Mouse (Mus musculus): ENCODE results near the gene Wdr89. TPM values are rescaled to one million over a fixed set of nuclear protein-coding genes. Genes with fewer than 3 reads are reported as not detected.
"Not testable (repeated sequence)": the region's sequence is repeated elsewhere in the genome, so short reads cannot be mapped to it uniquely, and the experiment has no call there.

Wdr89 gene
- 1 to 10 TPM; 2.5 to 2.6 TPM for total RNA-seq (2021)

DNA sequence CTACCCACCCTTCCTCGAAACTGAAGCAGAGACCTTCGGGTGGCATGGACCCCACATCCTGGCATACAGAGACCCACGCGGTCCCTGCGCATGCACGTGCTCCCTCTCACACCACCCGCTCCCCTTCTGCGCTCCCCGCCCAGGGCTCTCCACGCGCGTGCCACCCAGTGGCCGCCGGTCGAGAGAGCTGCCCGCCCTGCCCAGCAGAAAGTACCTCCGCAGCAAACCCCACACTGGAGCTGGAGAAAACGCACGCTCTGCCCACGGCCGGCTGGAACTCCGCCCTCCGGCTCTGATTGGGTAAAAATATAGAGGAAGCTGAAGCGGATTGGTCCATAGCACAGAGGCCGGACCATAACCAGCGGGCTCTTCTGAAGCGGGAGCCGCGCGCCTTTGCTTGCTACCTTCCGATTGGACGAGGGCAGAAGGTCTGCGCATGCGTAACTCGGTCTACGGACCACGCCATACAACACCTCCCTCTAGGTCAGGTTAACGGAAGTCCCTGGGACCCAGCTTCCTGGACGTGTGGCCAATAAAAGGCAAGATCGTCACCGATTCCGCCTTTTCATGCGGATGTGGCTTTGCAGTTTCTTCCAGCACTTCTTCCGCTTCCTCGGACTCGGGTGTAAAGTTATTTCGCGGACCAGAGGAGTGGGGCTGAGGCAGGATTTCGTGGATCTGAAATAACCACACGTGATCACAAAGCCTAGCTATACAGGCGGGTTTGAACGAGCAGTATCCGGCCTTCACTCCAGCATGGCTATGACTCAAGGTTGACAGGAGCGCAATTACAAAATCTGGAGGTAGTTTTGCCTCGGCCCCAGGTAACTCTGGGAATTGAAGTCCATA, at the start of gene Wdr89:
TSS of gene Wdr89 (minus strand) at position 280 of the 849 bp plus-strand sequence.
- intact Hi-C loops (cut with DNase I) = loop anchor here (2.0 to 5.0 kb wide), 3 partner anchors 63 to 103 kb away; partner anchors contain the start of gene Ppp2r5e
- DNase-seq (ENCODE audit: low spot score) = peak; percentile 99

DNA sequence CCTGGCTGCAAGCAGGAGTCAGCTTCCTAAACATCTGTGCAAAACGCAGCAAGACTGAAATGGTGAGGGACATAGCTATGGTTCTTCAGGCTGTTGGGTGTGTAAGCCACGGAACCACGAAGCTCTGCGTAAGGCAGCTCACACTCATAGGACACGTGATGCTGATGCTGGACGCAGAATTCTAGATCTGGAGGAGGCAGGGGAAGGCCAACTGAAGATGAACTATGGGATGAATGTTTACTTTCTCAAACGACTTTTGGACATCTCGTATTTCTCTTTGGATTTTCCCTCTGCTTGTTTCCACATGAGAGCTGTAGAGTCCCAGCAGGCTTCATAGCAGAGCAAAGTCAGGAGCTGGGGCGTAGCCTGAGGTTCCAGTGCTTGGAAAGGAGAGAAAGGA, 44.3 kb upstream of the Wdr89 start:
- intact Hi-C loops (cut with DNase I) = no loop called here
- DNase-seq (ENCODE audit: low spot score) = no peak

DNA sequence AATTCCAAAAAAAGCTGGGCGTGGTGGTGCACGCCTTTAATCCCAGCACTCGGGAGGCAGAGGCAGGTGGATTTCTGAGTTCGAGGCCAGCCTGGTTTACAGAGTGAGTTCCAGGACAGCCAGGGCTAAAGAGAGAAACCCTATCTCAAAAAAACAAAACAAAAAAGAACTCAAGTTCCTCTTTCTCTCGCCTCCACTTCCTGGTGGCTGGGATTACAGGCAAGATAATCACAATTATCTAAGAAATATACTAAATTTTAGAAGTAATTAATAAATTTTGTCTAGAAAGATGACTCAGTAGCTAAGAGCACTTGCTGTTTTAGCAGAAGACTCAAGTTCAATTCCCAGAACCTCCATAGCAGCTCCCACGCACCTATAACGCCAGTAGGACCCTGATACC, 43.6 kb upstream of the Wdr89 start:
- DNase-seq (ENCODE audit: low spot score); intact Hi-C loops (cut with DNase I): not testable (repeated sequence)

DNA sequence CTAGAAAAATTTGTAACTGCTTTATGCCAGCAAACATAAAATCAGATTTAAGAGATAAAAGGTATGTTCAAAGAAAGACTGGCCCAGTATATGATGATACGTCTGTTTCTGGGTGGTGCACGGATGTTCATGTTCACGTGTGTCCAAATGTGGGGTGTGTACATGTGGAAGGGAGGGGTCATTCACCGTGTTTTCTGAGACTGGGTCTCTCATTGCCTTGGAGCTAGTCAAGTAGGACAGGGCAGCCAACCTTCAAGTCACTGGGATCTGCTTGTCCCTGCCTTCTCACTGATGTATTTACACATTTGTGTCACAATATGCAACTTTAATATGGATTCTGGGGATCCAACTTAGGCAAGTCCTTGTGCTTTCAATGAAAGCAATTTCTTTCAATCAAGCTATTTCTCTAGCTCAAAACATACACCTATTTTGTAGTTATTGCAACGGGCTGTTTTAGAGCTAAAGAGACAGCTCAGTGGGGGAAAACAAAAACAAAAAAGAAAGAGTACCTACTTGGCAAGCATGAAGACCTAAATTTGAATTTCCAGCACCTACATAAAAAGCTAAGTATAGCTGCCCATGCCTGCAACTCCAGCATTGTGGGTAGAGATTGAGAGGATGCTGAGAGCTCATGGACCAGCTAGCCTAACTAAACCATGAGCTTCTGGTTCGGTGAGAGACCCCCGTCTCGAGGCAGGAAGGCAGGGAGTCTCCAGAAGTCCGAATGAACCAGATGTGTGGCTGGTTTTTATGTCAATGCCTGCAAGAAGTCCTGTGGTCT, 41.4 kb upstream of the Wdr89 start:
- no peak for DNase-seq (ENCODE audit: low spot score)
- intact Hi-C loops (cut with DNase I) = no loop called here

- DNase-seq (ENCODE audit: low spot score) = no peak
- intact Hi-C loops (cut with DNase I) = no loop called here
Observed at GRCm38 (mm10) chr12:75709506-75709905, 40.2 kb upstream of the Wdr89 start.

- no peak for DNase-seq (ENCODE audit: low spot score)
- intact Hi-C loops (cut with DNase I) = no loop called here
Observed at GRCm38 (mm10) chr12:75706670-75707069, 37.3 kb upstream of the Wdr89 start.

- intact Hi-C loops (cut with DNase I) = no loop called here
- DNase-seq (ENCODE audit: low spot score) = no peak
Observed at GRCm38 (mm10) chr12:75702739-75703122, 33.4 kb upstream of the Wdr89 start.

DNA sequence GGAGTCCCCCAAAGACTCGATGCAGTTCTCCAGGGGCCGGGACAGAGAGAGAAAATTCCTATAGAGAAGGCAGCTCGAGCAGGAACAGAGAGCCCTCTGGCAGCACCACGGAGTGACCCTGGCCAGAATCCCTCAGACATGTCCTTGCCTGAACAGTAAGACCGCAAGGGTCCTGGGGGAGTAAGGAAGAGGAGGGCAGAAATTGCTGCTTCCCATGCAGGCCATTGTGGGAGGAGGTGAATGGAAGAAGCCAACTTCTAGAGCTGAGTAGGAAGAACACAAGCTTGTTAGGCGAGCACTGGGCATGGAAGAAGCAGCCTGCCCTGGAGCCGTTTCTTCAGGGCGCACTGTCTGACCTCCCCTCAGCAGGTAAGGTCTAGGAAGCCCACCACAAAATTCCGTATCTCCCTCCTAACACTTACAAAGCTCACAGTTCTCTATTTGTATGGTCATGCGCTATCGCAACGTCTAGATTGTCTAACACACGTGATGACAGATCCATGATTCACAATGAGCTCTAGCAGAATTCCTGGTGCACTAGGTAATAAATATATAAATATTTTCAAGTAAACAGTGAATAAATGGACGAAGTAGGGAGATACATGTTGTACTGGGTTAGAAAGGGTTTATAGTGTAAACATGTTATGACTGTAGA, 32.9 kb upstream of the Wdr89 start:
- intact Hi-C loops (cut with DNase I) = no loop called here
- no peak for DNase-seq (ENCODE audit: low spot score)

- DNase-seq (ENCODE audit: low spot score) = no peak
- intact Hi-C loops (cut with DNase I) = no loop called here
Observed at GRCm38 (mm10) chr12:75701173-75702083, 32.1 kb upstream of the Wdr89 start.

DNA sequence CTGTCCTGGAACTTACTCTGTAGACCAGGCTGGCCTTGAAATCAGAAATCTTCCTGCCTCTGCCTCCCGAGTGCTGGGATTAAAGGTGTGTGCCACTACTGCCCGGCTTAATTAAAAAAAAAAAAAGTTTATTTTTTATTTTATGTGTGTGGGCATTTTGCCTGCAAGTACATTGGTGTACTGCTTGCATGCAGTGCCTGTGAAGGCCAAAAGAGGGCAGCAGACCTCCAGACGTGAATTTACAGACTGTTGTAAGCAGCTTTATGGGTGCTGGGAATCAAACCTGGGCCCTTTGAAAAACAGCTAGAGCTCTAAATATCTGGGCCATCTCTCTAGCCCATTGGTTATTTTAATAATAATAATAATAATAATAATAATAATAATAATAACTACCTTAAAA, 29.4 kb upstream of the Wdr89 start:
- intact Hi-C loops (cut with DNase I) = no loop called here
- DNase-seq (ENCODE audit: low spot score) = no peak

DNA sequence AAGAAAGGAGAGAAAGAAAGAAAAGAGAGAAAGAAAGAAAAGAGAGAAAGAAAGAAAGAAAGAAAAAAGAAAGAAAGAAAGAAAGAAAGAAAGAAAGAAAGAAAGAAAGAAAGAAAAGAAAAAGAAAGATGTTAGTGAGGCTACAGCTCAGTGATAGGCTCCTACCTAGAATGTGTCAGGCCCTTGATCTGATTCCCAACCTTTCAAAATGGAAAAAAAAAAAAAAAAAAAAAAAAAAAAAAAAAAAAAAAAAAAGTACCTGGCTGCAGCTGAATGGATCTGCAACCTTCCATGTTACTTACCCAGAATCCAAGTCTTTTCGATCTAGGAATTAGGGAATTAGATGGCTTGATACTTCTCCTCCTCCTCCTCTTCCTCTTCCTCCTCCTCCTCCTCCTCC, 26.5 kb upstream of the Wdr89 start:
- intact Hi-C loops (cut with DNase I); DNase-seq (ENCODE audit: low spot score): not testable (repeated sequence)

GRCm38 (mm10) chr12:75689003-75689402, 19.7 kb upstream of the Wdr89 start:
- no peak for DNase-seq (ENCODE audit: low spot score)
- intact Hi-C loops (cut with DNase I) = no loop called here

DNA sequence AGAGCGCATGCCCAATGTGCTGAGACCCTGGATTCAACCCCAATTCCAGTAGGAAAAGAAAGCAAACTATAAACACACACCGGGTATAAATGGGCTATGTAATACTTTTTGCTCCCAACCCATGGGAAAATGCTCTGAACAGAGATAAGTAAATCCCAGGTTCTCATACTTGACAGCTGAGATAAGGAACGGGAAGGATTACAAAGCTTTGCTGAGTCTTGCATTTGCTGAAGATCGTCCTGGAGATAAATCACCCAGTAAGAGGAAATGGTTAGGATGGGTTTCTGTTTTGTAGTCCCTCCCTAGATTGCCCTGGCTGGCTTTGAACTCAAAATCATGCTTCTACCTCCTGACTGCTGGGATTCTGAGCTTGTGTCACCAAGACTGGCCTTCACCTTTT, 18.0 kb upstream of the Wdr89 start:
- no peak for DNase-seq (ENCODE audit: low spot score)
- intact Hi-C loops (cut with DNase I) = no loop called here

DNA sequence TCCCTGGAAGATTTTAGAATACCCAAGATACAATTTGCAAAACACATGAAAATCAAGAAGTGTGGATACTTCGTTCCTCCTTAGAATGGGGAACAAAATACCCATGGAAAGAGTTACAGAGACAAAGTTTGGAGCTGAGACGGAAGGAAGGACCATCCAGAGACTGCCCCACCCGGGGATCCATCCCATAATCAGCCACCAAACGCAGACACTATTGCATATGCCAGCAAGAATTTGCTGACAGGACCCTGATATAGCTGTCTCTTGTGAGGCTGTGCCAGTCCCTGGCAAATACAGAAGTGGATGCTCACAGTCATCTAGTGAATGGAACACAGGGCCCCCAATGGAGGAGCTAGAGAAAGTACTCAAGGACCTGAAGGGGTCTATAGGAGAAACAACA, 14.7 kb upstream of the Wdr89 start:
- not testable (repeated sequence) for DNase-seq (ENCODE audit: low spot score)

DNA sequence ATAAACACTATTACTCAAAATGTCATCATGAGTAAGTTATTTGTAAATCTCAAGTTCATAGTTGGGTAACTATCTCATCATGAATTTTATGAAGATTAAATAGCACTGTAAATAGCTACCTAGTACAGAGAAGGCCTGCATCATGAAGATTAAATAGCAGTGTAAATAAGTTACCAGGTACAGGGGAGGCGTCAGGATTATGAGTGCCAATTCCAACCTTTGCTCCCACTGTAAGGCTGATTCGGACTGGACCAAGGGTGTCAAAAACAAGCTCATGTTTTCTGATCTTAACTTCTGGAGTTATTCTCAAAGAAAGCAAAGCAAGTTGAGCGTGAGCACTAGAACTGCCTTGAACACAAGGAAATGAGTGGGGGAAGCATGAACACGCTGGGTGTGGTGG, 14.3 kb upstream of the Wdr89 start:
- no peak for DNase-seq (ENCODE audit: low spot score)
- intact Hi-C loops (cut with DNase I) = no loop called here

More for the DNA sequence above, 14.7 kb upstream of the Wdr89 start:
- intact Hi-C loops (cut with DNase I) = not testable (repeated sequence)

GRCm38 (mm10) chr12:75682842-75683241, 13.5 kb upstream of the Wdr89 start:
- no peak for DNase-seq (ENCODE audit: low spot score)
- intact Hi-C loops (cut with DNase I) = no loop called here

GRCm38 (mm10) chr12:75681101-75681500, 11.8 kb upstream of the Wdr89 start:
- intact Hi-C loops (cut with DNase I) = no loop called here
- DNase-seq (ENCODE audit: low spot score) = no peak

- intact Hi-C loops (cut with DNase I) = no loop called here
- no peak for DNase-seq (ENCODE audit: low spot score)
Observed at GRCm38 (mm10) chr12:75678393-75678792, 9.1 kb upstream of the Wdr89 start.

DNA sequence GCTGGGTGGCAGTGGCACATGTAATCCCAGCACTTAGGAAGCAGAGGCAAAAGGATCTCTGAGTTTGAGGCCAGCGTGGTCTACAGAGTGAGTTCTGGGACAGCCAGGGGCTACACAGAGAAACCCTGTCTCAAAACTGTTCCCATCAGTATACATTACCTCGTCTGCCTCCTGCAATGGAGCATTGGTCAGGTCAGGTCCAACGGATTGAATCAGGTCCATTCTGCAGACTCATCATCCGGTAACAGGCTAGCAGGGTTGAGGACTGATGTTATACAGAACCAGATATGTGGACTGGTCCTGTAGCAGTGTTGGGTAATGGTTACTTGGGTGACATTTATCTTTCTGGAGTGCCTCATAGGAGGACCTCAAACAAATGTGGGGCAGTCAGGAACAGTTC, 3.3 kb upstream of the Wdr89 start:
- DNase-seq (ENCODE audit: low spot score) = no peak
- intact Hi-C loops (cut with DNase I) = loop anchor here (5.0 kb wide), 1 partner anchor 60 kb away; no protein-coding TSS in a partner anchor
